Mouse (Mus musculus): Measurements from ENCODE around the gene Myo1h. TPM values are rescaled to one million over a fixed set of nuclear protein-coding genes. Genes with fewer than 3 reads are reported as not detected.

Myo1h gene
- polyA plus RNA-seq, 1 experiment from 2014 or later: 0.42 TPM

GRCm38 (mm10) chr5:114343612-114344011 lies 54.6 kb downstream of the Myo1h start:
- no peak overlapping the region for H3K27ac ChIP-seq (ENCODE audit: low read depth, low read length)
- no peak overlapping the region for H3K9ac ChIP-seq (ENCODE audit: low read length)
- ATAC-seq (ENCODE audit: insufficient read depth, low FRiP score, low TSS enrichment) (no peak), DNase-seq (ENCODE audit: low spot score) (no peak)
- H3K27me3 ChIP-seq (ENCODE audit: control insufficient read depth, insufficient read depth, low read length): no peaks in the 10 kb centered on the region
- H3K9me3 ChIP-seq (ENCODE audit: control insufficient read depth, low read length): no peaks in the 10 kb centered on the region
- H3K4me3 ChIP-seq (ENCODE audit: low read depth, low read length): no peak overlapping the region
- no peaks in the 10 kb centered on the region for H3K36me3 ChIP-seq (ENCODE audit: control insufficient read depth, insufficient read depth, low read length)
- no peak overlapping the region for H3K4me2 ChIP-seq (ENCODE audit: low read depth)
- H3K4me1 ChIP-seq (ENCODE audit: control insufficient read depth, insufficient read depth, low read length): no peaks in the 10 kb centered on the region
- 91% methylated on average over 7 of the region's 7 CpGs for WGBS

GRCm38 (mm10) chr5:114345538-114345937 lies 56.6 kb downstream of the Myo1h start:
- WGBS: 63% methylated on average over 3 of the region's 3 CpGs
- ATAC-seq (ENCODE audit: insufficient read depth, low FRiP score, low TSS enrichment): no peak
- no peak for DNase-seq (ENCODE audit: low spot score)
- Histone ChIP-seq H3K4me1 (ENCODE audit: control insufficient read depth, insufficient read depth, low read length) (no peaks in the 10 kb centered on the region), H3K4me2 (ENCODE audit: low read depth) (no peak overlapping the region), H3K27ac (ENCODE audit: low read depth, low read length) (no peak overlapping the region), H3K9ac (ENCODE audit: low read length) (no peak overlapping the region), H3K9me3 (ENCODE audit: control insufficient read depth, low read length) (no peaks in the 10 kb centered on the region), H3K4me3 (ENCODE audit: low read depth, low read length) (no peak overlapping the region), H3K27me3 (ENCODE audit: control insufficient read depth, insufficient read depth, low read length) (no peaks in the 10 kb centered on the region), H3K36me3 (ENCODE audit: control insufficient read depth, insufficient read depth, low read length) (no peaks in the 10 kb centered on the region)

- H3K27me3 ChIP-seq (ENCODE audit: control insufficient read depth, insufficient read depth, low read length): no peaks in the 10 kb centered on the region
- no peak for DNase-seq (ENCODE audit: low spot score)
- H3K9me3 ChIP-seq (ENCODE audit: control insufficient read depth, low read length): no peaks in the 10 kb centered on the region
- WGBS: 90% methylated on average over 10 of the region's 10 CpGs
- no peak for ATAC-seq (ENCODE audit: insufficient read depth, low FRiP score, low TSS enrichment)
- no peak overlapping the region for H3K4me3 ChIP-seq (ENCODE audit: low read depth, low read length)
- no peak overlapping the region for H3K4me2 ChIP-seq (ENCODE audit: low read depth)
- no peak overlapping the region for H3K27ac ChIP-seq (ENCODE audit: low read depth, low read length)
- H3K4me1 ChIP-seq (ENCODE audit: control insufficient read depth, insufficient read depth, low read length): no peaks in the 10 kb centered on the region
- no peaks in the 10 kb centered on the region for H3K36me3 ChIP-seq (ENCODE audit: control insufficient read depth, insufficient read depth, low read length)
- no peak overlapping the region for H3K9ac ChIP-seq (ENCODE audit: low read length)
Measured at GRCm38 (mm10) chr5:114347005-114347404, 58.0 kb downstream of the Myo1h start.

- H3K27me3 ChIP-seq (ENCODE audit: control insufficient read depth, insufficient read depth, low read length): no peaks in the 10 kb centered on the region
- no peaks in the 10 kb centered on the region for H3K36me3 ChIP-seq (ENCODE audit: control insufficient read depth, insufficient read depth, low read length)
- DNase-seq (ENCODE audit: low spot score) (no peak), ATAC-seq (ENCODE audit: insufficient read depth, low FRiP score, low TSS enrichment) (no peak)
- H3K9ac ChIP-seq (ENCODE audit: low read length): no peak overlapping the region
- H3K4me2 ChIP-seq (ENCODE audit: low read depth): no peak overlapping the region
- no peak overlapping the region for H3K27ac ChIP-seq (ENCODE audit: low read depth, low read length)
- WGBS: 65% methylated on average over 10 of the region's 10 CpGs
- no peaks in the 10 kb centered on the region for H3K9me3 ChIP-seq (ENCODE audit: control insufficient read depth, low read length)
- no peak overlapping the region for H3K4me3 ChIP-seq (ENCODE audit: low read depth, low read length)
- no peaks in the 10 kb centered on the region for H3K4me1 ChIP-seq (ENCODE audit: control insufficient read depth, insufficient read depth, low read length)
Measured at GRCm38 (mm10) chr5:114351490-114351889, 62.5 kb downstream of the Myo1h start.

GRCm38 (mm10) chr5:114356250-114356935 lies 67.4 kb downstream of the Myo1h start:
- H3K27me3 ChIP-seq (ENCODE audit: control insufficient read depth, insufficient read depth, low read length): no peaks in the 10 kb centered on the region
- DNase-seq (ENCODE audit: low spot score): peak; percentile 75
- no peak overlapping the region for H3K4me2 ChIP-seq (ENCODE audit: low read depth)
- no peak overlapping the region for H3K9ac ChIP-seq (ENCODE audit: low read length)
- no peak for ATAC-seq (ENCODE audit: insufficient read depth, low FRiP score, low TSS enrichment)
- H3K27ac ChIP-seq (ENCODE audit: low read depth, low read length): no peak overlapping the region
- WGBS: 27% methylated on average over 7 of the region's 7 CpGs
- peaks cover 4% of the 10 kb centered on the region; the same call in 1 of the 2 replicates for H3K4me1 ChIP-seq (ENCODE audit: control insufficient read depth, insufficient read depth, low read length)
- no peaks in the 10 kb centered on the region for H3K9me3 ChIP-seq (ENCODE audit: control insufficient read depth, low read length)
- H3K4me3 ChIP-seq (ENCODE audit: low read depth, low read length): no peak overlapping the region
- no peaks in the 10 kb centered on the region for H3K36me3 ChIP-seq (ENCODE audit: control insufficient read depth, insufficient read depth, low read length)

GRCm38 (mm10) chr5:114356936-114357751 lies 68.2 kb downstream of the Myo1h start:
- no peak overlapping the region for H3K4me2 ChIP-seq (ENCODE audit: low read depth)
- WGBS: 59% methylated on average over 23 of the region's 23 CpGs
- H3K27ac ChIP-seq (ENCODE audit: low read depth, low read length): no peak overlapping the region
- no peak overlapping the region for H3K9ac ChIP-seq (ENCODE audit: low read length)
- DNase-seq (ENCODE audit: low spot score) (peak; percentile 50), ATAC-seq (ENCODE audit: insufficient read depth, low FRiP score, low TSS enrichment) (0 out of 2 replicates have a peak, but pooled peaks have one; percentile 35)
- H3K36me3 ChIP-seq (ENCODE audit: control insufficient read depth, insufficient read depth, low read length): no peaks in the 10 kb centered on the region
- H3K4me1 ChIP-seq (ENCODE audit: control insufficient read depth, insufficient read depth, low read length): peaks cover 4% of the 10 kb centered on the region; the same call in 1 of the 2 replicates
- H3K4me3 ChIP-seq (ENCODE audit: low read depth, low read length): no peak overlapping the region
- H3K9me3 ChIP-seq (ENCODE audit: control insufficient read depth, low read length): no peaks in the 10 kb centered on the region
- no peaks in the 10 kb centered on the region for H3K27me3 ChIP-seq (ENCODE audit: control insufficient read depth, insufficient read depth, low read length)

- Histone ChIP-seq H3K9ac (ENCODE audit: low read length) (no peak overlapping the region), H3K4me2 (ENCODE audit: low read depth) (no peak overlapping the region), H3K27me3 (ENCODE audit: control insufficient read depth, insufficient read depth, low read length) (no peaks in the 10 kb centered on the region), H3K36me3 (ENCODE audit: control insufficient read depth, insufficient read depth, low read length) (peaks cover 3% of the 10 kb centered on the region; the same call in 1 of the 2 replicates), H3K4me1 (ENCODE audit: control insufficient read depth, insufficient read depth, low read length) (peaks cover 4% of the 10 kb centered on the region; the same call in 1 of the 2 replicates), H3K4me3 (ENCODE audit: low read depth, low read length) (no peak overlapping the region), H3K27ac (ENCODE audit: low read depth, low read length) (no peak overlapping the region), H3K9me3 (ENCODE audit: control insufficient read depth, low read length) (no peaks in the 10 kb centered on the region)
- WGBS: 77% methylated on average over 10 of the region's 10 CpGs
- DNase-seq (ENCODE audit: low spot score): no peak
- no peak for ATAC-seq (ENCODE audit: insufficient read depth, low FRiP score, low TSS enrichment)
Measured at GRCm38 (mm10) chr5:114358833-114359232, 69.9 kb downstream of the Myo1h start.

GRCm38 (mm10) chr5:114359586-114359985 lies 70.6 kb downstream of the Myo1h start:
- WGBS: 70% methylated on average over 8 of the region's 8 CpGs

More at GRCm38 (mm10) chr5:114359586-114359985, 70.6 kb downstream of the Myo1h start:
- DNase-seq (ENCODE audit: low spot score) (no peak), ATAC-seq (ENCODE audit: insufficient read depth, low FRiP score, low TSS enrichment) (no peak)
- Histone ChIP-seq H3K9me3 (ENCODE audit: control insufficient read depth, low read length) (no peaks in the 10 kb centered on the region), H3K4me1 (ENCODE audit: control insufficient read depth, insufficient read depth, low read length) (peaks cover 4% of the 10 kb centered on the region; the same call in 1 of the 2 replicates), H3K4me2 (ENCODE audit: low read depth) (no peak overlapping the region), H3K27me3 (ENCODE audit: control insufficient read depth, insufficient read depth, low read length) (no peaks in the 10 kb centered on the region), H3K27ac (ENCODE audit: low read depth, low read length) (no peak overlapping the region), H3K4me3 (ENCODE audit: low read depth, low read length) (no peak overlapping the region), H3K9ac (ENCODE audit: low read length) (no peak overlapping the region), H3K36me3 (ENCODE audit: control insufficient read depth, insufficient read depth, low read length) (peaks cover 4% of the 10 kb centered on the region; the same call in 1 of the 2 replicates)

Measured in neural tube, embryonic 11.5 days (tissue).